Mouse (Mus musculus) midbrain, postnatal 0 days (tissue): ENCODE results near the gene Cep68. TPM values are rescaled to one million over a fixed set of nuclear protein-coding genes. Genes with fewer than 3 reads are reported as not detected.

Experiments used
- ATAC-seq: fragments of 200-750 bp; cut with Nextera tagmentation; 2 replicates; pipeline ENCODE4 v1.8.0; 2017; ENCODE audit warnings: moderate number of reproducible peaks, mild to moderate bottlenecking, moderate TSS enrichment, moderate library complexity; ENCODE audit not compliant: low FRiP score
- DNase-seq: peaks from one replicate; pipeline ENCODE4 v3.0.0-alpha.2; 2015; ENCODE audit warnings: low spot score
- H3K27ac ChIP-seq: fragments of 300-500 bp; sonication (generic); 2 replicates; pipeline ENCODE4 v1.5.1; 2014; ENCODE audit warnings: low read depth, mild to moderate bottlenecking, low read length, mixed read lengths
- H3K27me3 ChIP-seq: fragments of 300-500 bp; sonication (generic); 2 replicates; pipeline ENCODE4 v1.6.1; 2014; ENCODE audit warnings: low read length, control low read depth, mixed read lengths; ENCODE audit not compliant: insufficient read depth
- H3K36me3 ChIP-seq: fragments of 300-500 bp; sonication (generic); 2 replicates; pipeline ENCODE4 v1.6.1; 2014; ENCODE audit warnings: low read length, control low read depth, mixed read lengths; ENCODE audit not compliant: insufficient read depth
- H3K4me1 ChIP-seq: fragments of 300-500 bp; sonication (generic); 2 replicates; pipeline ENCODE4 v1.6.1; 2014; ENCODE audit warnings: mild to moderate bottlenecking, control low read depth, antibody characterized with exemption, low read length, mixed read lengths; ENCODE audit not compliant: insufficient read depth
- H3K4me2 ChIP-seq: fragments of 300-500 bp; sonication (generic); 2 replicates; pipeline ENCODE4 v1.6.1; 2014; ENCODE audit warnings: low read depth, mild to moderate bottlenecking, low read length, mixed read lengths; ENCODE audit not compliant: poor library complexity, severe bottlenecking
- H3K4me3 ChIP-seq: fragments of 300-500 bp; sonication (generic); 2 replicates; pipeline ENCODE4 v1.5.1; 2014; ENCODE audit warnings: low read depth, mild to moderate bottlenecking, low read length, moderate library complexity
- H3K9ac ChIP-seq: fragments of 300-500 bp; sonication (generic); replicated peaks from 2 replicates; pipeline ENCODE4 v1.6.1; 2014; ENCODE audit warnings: mild to moderate bottlenecking, low read length, moderate library complexity, mixed read lengths; ENCODE audit not compliant: poor library complexity, severe bottlenecking
- H3K9me3 ChIP-seq: fragments of 300-500 bp; sonication (generic); 2 replicates; pipeline ENCODE4 v1.6.1; 2016; ENCODE audit warnings: low read length, control low read depth
- CTCF ChIP-seq: IDR thresholded peaks from 2 replicates; pipeline ENCODE4 v1.5.1; 2016; ENCODE audit warnings: antibody characterized with exemption, mild to moderate bottlenecking
- WGBS: fragments of 180-500 bp; shearing (Covaris S2); extraction: QIAGEN DNeasy Blood & Tissue Kit; methylation state at CpG from one replicate; pipeline ENCODE4 v1.1.7; 2014; 5-methylcytosine and 5-hydroxymethylcytosine counted together
- polyA plus RNA-seq: library from polyadenylated mRNA; unstranded; fragments of >200 nt; fragmentation: Nextera tagmentation; extraction: Ambion mirVana; gene quantifications from 2 replicates; pipeline ENCODE4 v1.2.1, GENCODE M21; 2015
- total RNA-seq: library from RNA; depleted of rRNA; stranded (reverse); fragments of >200 nt; gene quantifications from 2 replicates; pipeline ENCODE4 v1.2.3, GENCODE M21; 2014; rRNA removed

Gene Cep68
- total and polyA plus RNA-seq, 2 experiments from 2014 or later, result 21.1 to 45.5 TPM

- no peak for TF ChIP-seq CTCF
- no peak overlapping the region for H3K27ac ChIP-seq
- no peak overlapping the region for H3K9ac ChIP-seq
- H3K36me3 ChIP-seq, result no peaks in the 10 kb centered on the region
- no peak overlapping the region for H3K4me3 ChIP-seq
- H3K4me1 ChIP-seq, result no peaks in the 10 kb centered on the region
- DNase-seq (no peak), ATAC-seq (no peak)
- H3K9me3 ChIP-seq, result no peaks in the 10 kb centered on the region
- 96% methylated on average over 4 of the region's 4 CpGs for WGBS
- no peaks in the 10 kb centered on the region for H3K27me3 ChIP-seq
- H3K4me2 ChIP-seq, result no peak overlapping the region
Observed at GRCm38 (mm10) chr11:20193100-20193736, 56.0 kb downstream of the Cep68 start.

GRCm38 (mm10) chr11:20187271-20187670, 62.0 kb downstream of the Cep68 start:
- no peak for DNase-seq
- Histone ChIP-seq H3K4me3 (no peak overlapping the region), H3K4me1 (no peaks in the 10 kb centered on the region), H3K9me3 (no peaks in the 10 kb centered on the region), H3K27me3 (no peaks in the 10 kb centered on the region), H3K27ac (no peak overlapping the region), H3K36me3 (no peaks in the 10 kb centered on the region), H3K4me2 (no peak overlapping the region), H3K9ac (no peak overlapping the region)
- TF ChIP-seq CTCF, result no peak
- ATAC-seq, result no peak
- 85% methylated on average over 6 of the region's 6 CpGs for WGBS

Other genes with a start within 250 kb of the Cep68 start
- 70.4 and 77.0 TPM in 2 replicates for gene Actr2, start 136.5 kb downstream of the Cep68 start, total RNA-seq
- 169 and 193 TPM in 2 replicates for gene Actr2, start 136.5 kb downstream of the Cep68 start, polyA plus RNA-seq
- gene Rab1a, start 48.0 kb downstream of the Cep68 start, total RNA-seq, result 112 and 123 TPM in 2 replicates
- gene Rab1a, start 48.0 kb downstream of the Cep68 start, polyA plus RNA-seq, result 285 and 300 TPM in 2 replicates
- 177 and 180 TPM in 2 replicates for gene Slc1a4, start 83.3 kb upstream of the Cep68 start, total RNA-seq
- 70.3 and 76.5 TPM in 2 replicates for gene Slc1a4, start 83.3 kb upstream of the Cep68 start, polyA plus RNA-seq